Mouse (Mus musculus) skeletal muscle tissue, postnatal 0 days (tissue): ENCODE data around the gene Slc37a2. TPM values are rescaled to one million over a fixed set of nuclear protein-coding genes. Genes with fewer than 3 reads are reported as not detected.

ENCODE experiments used
- polyA plus RNA-seq: library from polyadenylated mRNA; unstranded; fragments of >200 nt; fragmentation: Nextera tagmentation; extraction: Ambion mirVana; gene quantifications from 2 replicates; pipeline ENCODE4 v1.2.1, GENCODE M21; 2015

The Slc37a2 gene
- polyA plus RNA-seq: 2.4 and 3.4 TPM in 2 replicates

DNA sequence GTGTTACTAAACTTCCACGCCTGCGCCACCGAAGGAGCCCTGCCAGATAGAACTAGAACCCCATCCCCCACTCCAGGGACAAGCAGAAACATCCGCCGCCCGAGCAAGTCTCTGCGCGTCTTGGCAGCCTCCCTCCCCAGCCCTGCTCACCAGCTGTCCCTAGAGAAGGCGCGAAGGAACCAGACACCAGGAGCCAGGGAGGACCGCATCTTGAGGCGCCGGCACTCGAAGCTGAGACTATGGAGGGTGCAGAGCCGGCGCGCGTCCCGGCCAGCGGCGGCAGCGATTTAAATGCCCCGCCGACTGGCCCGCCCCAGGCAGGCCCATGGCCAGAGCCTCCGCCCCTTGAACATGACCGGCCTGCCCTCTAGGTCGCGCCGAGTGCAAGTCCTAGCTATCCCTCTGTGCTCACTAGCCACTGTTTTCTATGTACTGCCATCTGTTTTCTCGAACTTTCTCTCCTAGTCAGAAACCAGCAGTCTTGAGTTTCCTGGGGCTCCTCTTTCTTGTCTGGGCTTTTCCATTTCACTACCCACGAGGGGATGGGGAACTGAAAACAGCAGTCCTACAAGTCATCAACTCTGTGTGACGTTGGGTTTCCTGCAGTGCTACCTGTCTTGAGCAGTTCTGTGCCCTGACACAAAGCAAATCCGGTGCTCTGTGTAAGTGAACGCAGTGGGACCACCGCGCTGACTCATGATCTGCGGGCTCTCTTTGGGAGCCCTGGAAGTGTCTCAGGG is at the start of gene Slc37a2:
TSS of gene Slc37a2 (minus strand) at position 590 of the 740 bp plus-strand sequence.

DNA sequence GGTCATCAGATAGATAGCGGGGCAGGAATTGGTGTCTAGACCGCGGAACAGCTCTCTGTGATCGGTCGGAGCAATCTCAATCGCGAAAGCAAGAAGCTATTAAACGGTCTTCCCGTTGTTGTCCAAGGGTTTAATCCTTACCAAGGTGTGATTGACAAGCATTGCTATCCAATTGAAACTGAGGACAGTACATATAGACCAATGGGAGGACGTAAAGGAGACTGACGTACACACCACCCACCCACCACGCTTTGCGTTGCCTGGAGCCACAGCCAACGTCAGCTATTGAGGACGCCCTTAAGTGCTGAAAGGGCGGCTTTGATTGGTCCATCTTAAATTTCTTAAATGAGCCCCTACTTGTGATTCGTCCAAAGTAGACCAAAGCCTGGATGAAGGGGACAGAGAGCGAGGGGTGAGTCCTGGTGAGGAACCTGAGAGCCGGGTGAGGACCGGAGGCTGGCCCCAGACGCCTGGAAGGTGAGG is 47.6 kb downstream of the Slc37a2 start, which contains the start of gene Tmem218:
TSS of gene Tmem218 (plus strand) at position 295 of the 483 bp plus-strand sequence.

Other genes with a start within 250 kb of the Slc37a2 start
- 10.3 and 10.6 TPM in 2 replicates for gene Pknox2, start 108.3 kb downstream of the Slc37a2 start, polyA plus RNA-seq
- 4.5 and 5.6 TPM in 2 replicates for gene Tmem218, start 47.5 kb downstream of the Slc37a2 start, polyA plus RNA-seq
- 2.3 and 2.4 TPM in 2 replicates for gene Ccdc15, start 92.7 kb upstream of the Slc37a2 start, polyA plus RNA-seq
- 0.09 and 0.10 TPM in 2 replicates for gene Hepacam, start 111.6 kb upstream of the Slc37a2 start, polyA plus RNA-seq
- 14.9 and 16.8 TPM in 2 replicates for gene Robo4, start 146.2 kb upstream of the Slc37a2 start, polyA plus RNA-seq
- not detected in 2 replicates for gene Robo3, start 177.5 kb upstream of the Slc37a2 start, polyA plus RNA-seq
- gene Msantd2, start 233.6 kb upstream of the Slc37a2 start, polyA plus RNA-seq: 6.5 and 7.9 TPM in 2 replicates